Mouse (Mus musculus): ENCODE results near the gene Copz1. TPM values are rescaled to one million over a fixed set of nuclear protein-coding genes. Genes with fewer than 3 reads are reported as not detected.

Copz1 gene
- polyA plus RNA-seq, 1 experiment from 2014 or later, result 331 TPM

GRCm38 (mm10) chr15:103304616-103304969 lies 32.1 kb downstream of the Copz1 start:
- no peaks in the 10 kb centered on the region for H3K36me3 ChIP-seq (replicated peaks; ENCODE audit: control insufficient read depth, insufficient read depth, low read depth, low read length)

GRCm38 (mm10) chr15:103305070-103305678 lies 32.7 kb downstream of the Copz1 start:
- Histone ChIP-seq H3K9me3 (replicated peaks; ENCODE audit: control insufficient read depth, low read length) (no peaks in the 10 kb centered on the region), H3K36me3 (replicated peaks; ENCODE audit: control insufficient read depth, insufficient read depth, low read depth, low read length) (no peaks in the 10 kb centered on the region), H3K27ac (replicated peaks; ENCODE audit: low read depth, low read length) (peak overlapping the region; percentile 90), H3K4me1 (ENCODE audit: control insufficient read depth, insufficient read depth, low read length) (peaks cover 20% of the 10 kb centered on the region), H3K4me2 (ENCODE audit: low read depth, low read length) (peak overlapping the region; percentile 51), H3K9ac (replicated peaks; ENCODE audit: low read length) (peak overlapping the region; percentile 69), H3K4me3 (ENCODE audit: low read depth, low read length) (peak overlapping the region; percentile 38), H3K27me3 (ENCODE audit: control insufficient read depth, insufficient read depth, low read length) (no peaks in the 10 kb centered on the region)
- ATAC-seq (replicated peaks; ENCODE audit: insufficient number of reproducible peaks, low FRiP score, low TSS enrichment, low read depth), result peak; percentile 92
- whole genome bisulfite sequencing, result 0% methylated on average over 51 of the region's 71 CpGs
- peak; percentile 99 for DNase-seq (ENCODE audit: low spot score)

More at GRCm38 (mm10) chr15:103304616-103304969, 32.1 kb downstream of the Copz1 start:
- Histone ChIP-seq H3K4me2 (ENCODE audit: low read depth, low read length) (peak overlapping the region; percentile 51), H3K4me1 (ENCODE audit: control insufficient read depth, insufficient read depth, low read length) (peaks cover 22% of the 10 kb centered on the region), H3K9me3 (replicated peaks; ENCODE audit: control insufficient read depth, low read length) (no peaks in the 10 kb centered on the region), H3K4me3 (ENCODE audit: low read depth, low read length) (peak overlapping the region; percentile 38), H3K9ac (replicated peaks; ENCODE audit: low read length) (peak overlapping the region; percentile 62), H3K27ac (replicated peaks; ENCODE audit: low read depth, low read length) (peak overlapping the region; percentile 90), H3K27me3 (ENCODE audit: control insufficient read depth, insufficient read depth, low read length) (no peaks in the 10 kb centered on the region)
- ATAC-seq (replicated peaks; ENCODE audit: insufficient number of reproducible peaks, low FRiP score, low TSS enrichment, low read depth) (0 out of 2 replicates have a peak, but pooled peaks have one; percentile 4), DNase-seq (ENCODE audit: low spot score) (peak; percentile 42)
- WGBS, result 0% methylated on average over 9 of the region's 9 CpGs

- H3K27me3 ChIP-seq (ENCODE audit: control insufficient read depth, insufficient read depth, low read length), result no peaks in the 10 kb centered on the region
- peak overlapping the region; percentile 33 for H3K4me3 ChIP-seq (ENCODE audit: low read depth, low read length)
- DNase-seq (ENCODE audit: low spot score), result no peak
- peak overlapping the region; percentile 69 for H3K9ac ChIP-seq (replicated peaks; ENCODE audit: low read length)
- H3K4me1 ChIP-seq (ENCODE audit: control insufficient read depth, insufficient read depth, low read length), result peaks cover 18% of the 10 kb centered on the region
- peak overlapping the region; percentile 56 for H3K27ac ChIP-seq (replicated peaks; ENCODE audit: low read depth, low read length)
- WGBS, result 25% methylated on average over 8 of the region's 8 CpGs
- H3K9me3 ChIP-seq (replicated peaks; ENCODE audit: control insufficient read depth, low read length), result no peaks in the 10 kb centered on the region
- ATAC-seq (replicated peaks; ENCODE audit: insufficient number of reproducible peaks, low FRiP score, low TSS enrichment, low read depth), result no peak
- H3K36me3 ChIP-seq (replicated peaks; ENCODE audit: control insufficient read depth, insufficient read depth, low read depth, low read length), result no peaks in the 10 kb centered on the region
- peak overlapping the region; percentile 49 for H3K4me2 ChIP-seq (ENCODE audit: low read depth, low read length)
Measured at GRCm38 (mm10) chr15:103305792-103306645, 33.5 kb downstream of the Copz1 start.

- Histone ChIP-seq H3K4me3 (ENCODE audit: low read depth, low read length) (no peak overlapping the region), H3K27me3 (ENCODE audit: control insufficient read depth, insufficient read depth, low read length) (no peaks in the 10 kb centered on the region), H3K27ac (replicated peaks; ENCODE audit: low read depth, low read length) (no peak overlapping the region), H3K9me3 (replicated peaks; ENCODE audit: control insufficient read depth, low read length) (no peaks in the 10 kb centered on the region), H3K4me2 (ENCODE audit: low read depth, low read length) (no peak overlapping the region), H3K9ac (replicated peaks; ENCODE audit: low read length) (no peak overlapping the region), H3K4me1 (ENCODE audit: control insufficient read depth, insufficient read depth, low read length) (peaks cover 11% of the 10 kb centered on the region), H3K36me3 (replicated peaks; ENCODE audit: control insufficient read depth, insufficient read depth, low read depth, low read length) (no peaks in the 10 kb centered on the region)
- ATAC-seq (replicated peaks; ENCODE audit: insufficient number of reproducible peaks, low FRiP score, low TSS enrichment, low read depth) (no peak), DNase-seq (ENCODE audit: low spot score) (peak; percentile 98)
- under 1% methylated on average over 7 of the region's 7 CpGs for WGBS
Measured at GRCm38 (mm10) chr15:103307125-103307524, 34.6 kb downstream of the Copz1 start.

GRCm38 (mm10) chr15:103308056-103308875 lies 35.8 kb downstream of the Copz1 start:
- DNase-seq (ENCODE audit: low spot score) (no peak), ATAC-seq (replicated peaks; ENCODE audit: insufficient number of reproducible peaks, low FRiP score, low TSS enrichment, low read depth) (no peak)
- 46% methylated on average over 28 of the region's 28 CpGs for WGBS
- no peaks in the 10 kb centered on the region for H3K36me3 ChIP-seq (replicated peaks; ENCODE audit: control insufficient read depth, insufficient read depth, low read depth, low read length)
- H3K4me3 ChIP-seq (ENCODE audit: low read depth, low read length), result no peak overlapping the region
- peaks cover 7% of the 10 kb centered on the region for H3K4me1 ChIP-seq (ENCODE audit: control insufficient read depth, insufficient read depth, low read length)
- no peaks in the 10 kb centered on the region for H3K27me3 ChIP-seq (ENCODE audit: control insufficient read depth, insufficient read depth, low read length)
- no peak overlapping the region for H3K27ac ChIP-seq (replicated peaks; ENCODE audit: low read depth, low read length)
- H3K9ac ChIP-seq (replicated peaks; ENCODE audit: low read length), result peak overlapping the region; percentile 54
- H3K9me3 ChIP-seq (replicated peaks; ENCODE audit: control insufficient read depth, low read length), result no peaks in the 10 kb centered on the region
- peak overlapping the region; percentile 29 for H3K4me2 ChIP-seq (ENCODE audit: low read depth, low read length)

- 65% methylated on average over 26 of the region's 26 CpGs for WGBS
Measured at GRCm38 (mm10) chr15:103308876-103309580, 36.5 kb downstream of the Copz1 start.

GRCm38 (mm10) chr15:103310365-103310910 lies 37.9 kb downstream of the Copz1 start, which contains the start of gene Gpr84:
Gene Gpr84, minus strand, starts transcription at chr15:103310612.
- DNase-seq (ENCODE audit: low spot score), result no peak
- no peak within 1 kb of the TSS for H3K27ac ChIP-seq (replicated peaks; ENCODE audit: low read depth, low read length)
- H3K4me2 ChIP-seq (ENCODE audit: low read depth, low read length), result no peak within 1 kb of the TSS
- H3K36me3 ChIP-seq (replicated peaks; ENCODE audit: control insufficient read depth, insufficient read depth, low read depth, low read length), result no peaks in the 10 kb centered on the region
- H3K4me3 ChIP-seq (ENCODE audit: low read depth, low read length), result no peak within 1 kb of the TSS
- H3K9ac ChIP-seq (replicated peaks; ENCODE audit: low read length), result no peak within 1 kb of the TSS
- no peaks in the 10 kb centered on the region for H3K27me3 ChIP-seq (ENCODE audit: control insufficient read depth, insufficient read depth, low read length)
- no peak for ATAC-seq (replicated peaks; ENCODE audit: insufficient number of reproducible peaks, low FRiP score, low TSS enrichment, low read depth)
- WGBS, result 63% methylated on average over 6 of the region's 6 CpGs
- peaks cover 2% of the 10 kb centered on the region for H3K4me1 ChIP-seq (ENCODE audit: control insufficient read depth, insufficient read depth, low read length)
- no peaks in the 10 kb centered on the region for H3K9me3 ChIP-seq (replicated peaks; ENCODE audit: control insufficient read depth, low read length)

More at GRCm38 (mm10) chr15:103308876-103309580, 36.5 kb downstream of the Copz1 start:
- H3K4me2 ChIP-seq (ENCODE audit: low read depth, low read length), result peak overlapping the region; percentile 29
- no peaks in the 10 kb centered on the region for H3K27me3 ChIP-seq (ENCODE audit: control insufficient read depth, insufficient read depth, low read length)
- H3K4me1 ChIP-seq (ENCODE audit: control insufficient read depth, insufficient read depth, low read length), result peaks cover 3% of the 10 kb centered on the region
- H3K9ac ChIP-seq (replicated peaks; ENCODE audit: low read length), result peak overlapping the region; percentile 54
- ATAC-seq (replicated peaks; ENCODE audit: insufficient number of reproducible peaks, low FRiP score, low TSS enrichment, low read depth) (no peak), DNase-seq (ENCODE audit: low spot score) (no peak)
- no peaks in the 10 kb centered on the region for H3K36me3 ChIP-seq (replicated peaks; ENCODE audit: control insufficient read depth, insufficient read depth, low read depth, low read length)
- H3K9me3 ChIP-seq (replicated peaks; ENCODE audit: control insufficient read depth, low read length), result no peaks in the 10 kb centered on the region
- no peak overlapping the region for H3K27ac ChIP-seq (replicated peaks; ENCODE audit: low read depth, low read length)
- no peak overlapping the region for H3K4me3 ChIP-seq (ENCODE audit: low read depth, low read length)

Measured in embryonic facial prominence, embryonic 11.5 days (tissue).